Mouse (Mus musculus) ES-E14 (cell line): ENCODE measurements around the gene Chadl. TPM values are rescaled to one million over a fixed set of nuclear protein-coding genes. Genes with fewer than 3 reads are reported as not detected.
"Not testable (repeated sequence)": the region's sequence is repeated elsewhere in the genome, so short reads cannot be mapped to it uniquely, and the experiment has no call there.

Source experiments
- DNase-seq: peaks from one replicate; pipeline ENCODE4 v3.0.0-alpha.2; 2013; ENCODE audit warnings: low read depth, low spot score
- H3K27ac ChIP-seq: 2 replicates; pipeline ENCODE4 v1.5.1; 2012; ENCODE audit warnings: low read depth, mild to moderate bottlenecking, low read length, moderate library complexity, mixed read lengths; ENCODE audit not compliant: poor library complexity, insufficient read depth, severe bottlenecking
- H3K36me3 ChIP-seq: 2 replicates; pipeline ENCODE4 v1.6.1; 2012; ENCODE audit warnings: mild to moderate bottlenecking, low read length, moderate library complexity, mixed read lengths; ENCODE audit not compliant: control insufficient read depth, poor library complexity, insufficient read depth, severe bottlenecking
- H3K4me1 ChIP-seq, 2 experiments: fragments of 150-350 bp in 1 of 2; sonication (generic) in 1 of 2; 2 replicates each; pipeline ENCODE4 v1.6.1; 2012; ENCODE audit warnings: low read length in 2 of 2, mild to moderate bottlenecking in 1 of 2, mixed read lengths in 1 of 2; ENCODE audit not compliant: control insufficient read depth in 2 of 2, insufficient read depth in 2 of 2, poor library complexity in 1 of 2
- H3K4me3 ChIP-seq, 2 experiments: fragments of 150-350 bp in 1 of 2; sonication (generic) in 1 of 2; 2 replicates each; pipeline ENCODE4 v1.5.1; 2012; ENCODE audit warnings: low read length in 2 of 2, low read depth in 1 of 2, mild to moderate bottlenecking in 1 of 2, mixed read lengths in 1 of 2; ENCODE audit not compliant: insufficient read depth in 1 of 2, poor library complexity in 1 of 2, severe bottlenecking in 1 of 2
- H3K9ac ChIP-seq: 2 replicates; pipeline ENCODE4 v1.6.1; 2012; ENCODE audit warnings: low read depth, mild to moderate bottlenecking, low read length, mixed read lengths; ENCODE audit not compliant: poor library complexity, insufficient read depth, severe bottlenecking
- H3K9me3 ChIP-seq: fragments of 150-350 bp; sonication (generic); 2 replicates; pipeline ENCODE4 v1.6.1; 2012; ENCODE audit warnings: low read depth, mild to moderate bottlenecking, low read length; ENCODE audit not compliant: control insufficient read depth, insufficient read depth
- CHD2 ChIP-seq: IDR thresholded peaks from 2 replicates; pipeline ENCODE4 v1.6.1; 2014; ENCODE audit warnings: mild to moderate bottlenecking, low read depth, low read length, inconsistent platforms
- HCFC1 ChIP-seq: IDR thresholded peaks from 2 replicates; pipeline ENCODE4 v1.6.1; 2012; ENCODE audit warnings: low read length, inconsistent platforms, borderline replicate concordance; ENCODE audit not compliant: insufficient read depth
- MAFK ChIP-seq: IDR thresholded peaks from 2 replicates; pipeline ENCODE4 v1.6.1; 2014; ENCODE audit warnings: mild to moderate bottlenecking, low read depth, low read length, inconsistent platforms; ENCODE audit not compliant: insufficient read depth
- ZC3H11A ChIP-seq: IDR thresholded peaks from 2 replicates; pipeline ENCODE4 v1.6.1; 2012; ENCODE audit warnings: low read depth, mild to moderate bottlenecking, inconsistent platforms, low read length, borderline replicate concordance
- ZNF384 ChIP-seq: IDR thresholded peaks from 2 replicates; pipeline ENCODE4 v1.6.1; 2012; ENCODE audit warnings: low read depth, low read length, inconsistent platforms
- in situ Hi-C, 2 experiments: fragments of 600-800 bp; cut with MboI; formaldehyde crosslinking; loops; one replicate each; pipeline ENCODE4 v1.15.1; 2025; ENCODE audit warnings: low sequenced_read_pairs in 2 of 2, inconsistent platforms in 1 of 2; ENCODE audit not compliant: unreplicated experiment in 2 of 2
- total RNA-seq: library from RNA; depleted of rRNA; stranded (reverse); fragments of 300-350 nt; gene quantifications from 2 replicates; pipeline ENCODE4 v1.2.3, GENCODE M21; 2012

The Chadl gene
- total RNA-seq, 1 experiment = 0.98 TPM

DNA sequence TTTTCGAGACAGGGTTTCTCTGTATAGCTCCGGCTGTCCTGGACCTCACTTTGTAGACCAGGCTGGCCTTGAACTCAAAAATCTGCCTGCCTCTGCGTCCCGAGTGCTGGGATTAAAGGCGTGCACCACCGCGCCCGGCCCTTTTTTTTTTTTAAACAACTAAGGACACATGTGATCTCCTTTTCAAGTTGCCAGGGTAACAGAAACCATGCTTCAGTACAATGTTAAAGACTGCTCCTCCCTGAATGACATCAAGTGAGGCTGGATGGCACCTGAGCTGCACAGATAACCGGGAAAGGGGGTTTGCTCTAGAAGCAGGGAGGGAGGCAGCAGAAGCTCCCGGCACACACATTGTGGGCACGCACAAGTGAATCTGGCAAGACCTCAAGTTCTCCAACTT, 11.9 kb upstream of the Chadl start:
- H3K4me1 ChIP-seq = peaks cover 0 to 23% of the 10 kb centered on the region in 2 experiments; a peak in 2 of 4 replicates
- no peak for TF ChIP-seq HCFC1
- no peak for TF ChIP-seq ZC3H11A
- no peak for TF ChIP-seq MAFK
- no peak for TF ChIP-seq ZNF384
- DNase-seq = no peak
- H3K9me3 ChIP-seq = no peaks in the 10 kb centered on the region
- peaks cover 79% of the 10 kb centered on the region for H3K36me3 ChIP-seq
- no peak overlapping the region for H3K4me3 ChIP-seq
- H3K27ac ChIP-seq = no peak overlapping the region
- in situ Hi-C loops = no loop called here
- no peak overlapping the region for H3K9ac ChIP-seq

DNA sequence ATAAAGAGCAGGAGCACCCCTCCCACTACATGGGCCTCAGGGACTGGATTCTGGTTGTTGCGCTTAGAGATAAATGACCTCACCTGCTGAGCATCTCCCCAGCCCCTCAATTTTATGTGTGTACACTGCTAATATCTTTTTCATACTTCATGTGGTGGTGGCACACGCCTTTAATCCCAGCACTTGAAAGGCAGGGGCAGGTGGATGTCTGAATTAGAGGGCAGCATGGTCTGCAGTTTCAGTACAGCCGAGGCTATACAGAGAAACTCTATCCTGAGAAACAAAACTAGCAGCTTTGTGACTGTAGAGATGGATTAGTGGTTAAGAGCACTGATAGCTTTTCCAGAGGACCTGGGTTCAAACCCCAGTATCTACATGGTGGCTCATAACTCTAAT, 6.0 kb upstream of the Chadl start:
- in situ Hi-C loops = no loop called here
- TF ChIP-seq ZNF384 = no peak
- no peak for TF ChIP-seq CHD2
- no peak for TF ChIP-seq MAFK
- TF ChIP-seq ZC3H11A = no peak
- no peak for TF ChIP-seq HCFC1

DNA sequence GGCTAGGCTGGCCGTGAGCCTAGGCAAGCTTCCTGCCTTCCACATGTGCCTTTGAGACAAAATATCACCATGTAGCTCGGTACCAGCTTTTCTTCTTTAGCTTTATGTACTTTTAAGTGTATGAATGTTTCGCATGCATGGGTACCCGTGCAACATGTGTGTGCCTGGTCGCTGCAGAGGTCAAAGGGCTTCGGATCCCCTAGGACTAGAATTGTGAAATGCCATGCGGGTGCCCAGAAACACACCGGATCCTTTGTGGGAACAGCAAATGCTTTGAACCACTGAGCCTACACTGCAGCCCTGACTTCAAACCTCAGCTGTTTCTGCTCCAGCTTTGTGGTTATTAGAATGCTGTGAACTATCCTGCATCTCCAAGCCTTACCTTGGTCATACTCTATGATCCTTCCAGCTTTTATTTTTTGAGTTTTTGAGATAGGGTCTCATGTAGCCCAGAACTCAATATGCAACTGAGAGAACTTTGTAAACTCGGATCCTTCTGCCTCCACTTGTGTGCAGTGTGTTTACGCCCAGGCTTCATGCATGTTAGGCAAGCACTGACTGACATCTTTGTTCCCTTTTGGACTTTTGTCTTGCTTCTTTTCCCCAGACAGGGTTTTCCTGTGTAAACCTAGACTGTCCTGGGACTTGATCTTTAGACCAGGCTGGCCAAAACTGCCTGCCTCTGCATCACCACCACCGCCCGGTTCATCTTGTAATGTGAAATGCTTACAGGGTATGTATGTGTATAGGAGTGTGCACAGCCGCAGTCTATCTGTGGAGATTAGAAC, 5.4 kb upstream of the Chadl start:
- no peaks in the 10 kb centered on the region for H3K9me3 ChIP-seq
- in situ Hi-C loops = no loop called here
- no peak for DNase-seq
- no peak for TF ChIP-seq MAFK
- no peak for TF ChIP-seq ZC3H11A
- no peak for TF ChIP-seq HCFC1
- no peak overlapping the region for H3K4me3 ChIP-seq
- H3K36me3 ChIP-seq = peaks cover 38% of the 10 kb centered on the region
- no peak overlapping the region; the same call in 1 of the 2 replicates for H3K27ac ChIP-seq
- no peak overlapping the region for H3K9ac ChIP-seq
- H3K4me1 ChIP-seq = peaks cover 2 to 21% of the 10 kb centered on the region in 2 experiments; a peak in 2 of 4 replicates

More for the DNA sequence above, 6.0 kb upstream of the Chadl start:
- H3K36me3 ChIP-seq = peaks cover 38% of the 10 kb centered on the region
- H3K27ac ChIP-seq = no peak overlapping the region
- no peak for DNase-seq
- peaks cover 2 to 21% of the 10 kb centered on the region in 2 experiments; a peak in 2 of 4 replicates for H3K4me1 ChIP-seq
- no peaks in the 10 kb centered on the region for H3K9me3 ChIP-seq
- no peak overlapping the region for H3K9ac ChIP-seq
- no peak overlapping the region for H3K4me3 ChIP-seq

DNA sequence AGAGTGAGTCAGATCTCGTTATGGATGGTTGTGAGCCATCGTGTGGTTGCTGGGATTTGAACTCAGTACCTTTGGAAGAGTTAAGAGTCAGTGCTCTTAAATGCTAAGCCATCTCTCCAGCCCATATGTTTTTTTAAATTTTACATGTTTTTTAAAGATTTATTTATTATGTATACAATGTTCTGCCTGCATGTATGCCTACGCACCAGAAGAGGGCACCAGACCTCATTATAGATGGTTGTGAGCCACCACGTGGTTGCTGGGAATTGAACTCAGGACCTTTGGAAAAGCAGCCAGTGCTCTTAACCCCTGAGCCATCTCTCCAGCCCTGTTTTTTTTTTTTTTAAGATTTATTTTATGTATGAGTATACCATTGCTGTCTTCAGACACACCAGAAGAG, 4.3 kb upstream of the Chadl start:
- DNase-seq, H3K4me3 ChIP-seq, H3K9me3 ChIP-seq, H3K9ac ChIP-seq, H3K27ac ChIP-seq, in situ Hi-C loops: not testable (repeated sequence)
- Histone ChIP-seq H3K4me1 (peaks cover 2 to 18% of the 10 kb centered on the region in 2 experiments; a peak in 2 of 4 replicates), H3K36me3 (peaks cover 33% of the 10 kb centered on the region)

DNA sequence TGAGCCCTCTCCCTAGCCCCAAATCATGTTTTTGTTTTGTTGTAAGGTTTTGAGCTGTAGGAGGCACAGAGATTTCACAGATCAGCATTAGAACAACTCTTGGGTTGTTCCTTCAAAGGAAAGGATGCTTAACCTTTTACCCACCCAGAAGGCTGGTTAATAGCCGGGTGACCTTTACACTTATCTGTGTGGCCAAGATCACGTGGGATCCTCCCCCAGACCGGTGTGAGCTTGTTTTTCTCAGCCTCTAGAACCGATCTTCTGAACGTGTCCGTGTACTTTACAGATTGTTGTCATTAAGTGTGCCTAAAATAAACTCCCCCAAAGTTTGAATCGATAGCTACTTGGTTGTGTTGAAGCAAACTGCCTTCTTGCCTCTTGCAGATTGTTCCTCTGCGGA, 3.5 kb upstream of the Chadl start:
- H3K27ac ChIP-seq = peak overlapping the region; percentile 37; the same call in 1 of the 2 replicates
- H3K9me3 ChIP-seq = no peaks in the 10 kb centered on the region
- peaks cover 25% of the 10 kb centered on the region for H3K36me3 ChIP-seq
- TF ChIP-seq ZNF384 = no peak
- no peak for TF ChIP-seq HCFC1
- TF ChIP-seq MAFK = no peak
- TF ChIP-seq CHD2 = no peak
- no peak for TF ChIP-seq ZC3H11A
- in situ Hi-C loops = no loop called here
- H3K4me1 ChIP-seq = peaks cover 2 to 16% of the 10 kb centered on the region in 2 experiments; a peak in 2 of 4 replicates
- DNase-seq = peak; percentile 63
- no peak overlapping the region for H3K4me3 ChIP-seq
- no peak overlapping the region for H3K9ac ChIP-seq
